Mouse (Mus musculus) gastrocnemius, postnatal 4 days (tissue): ENCODE data around the gene Prrc2c. TPM values are rescaled to one million over a fixed set of nuclear protein-coding genes. Genes with fewer than 3 reads are reported as not detected.
"Not testable (repeated sequence)": the region's sequence is repeated elsewhere in the genome, so short reads cannot be mapped to it uniquely, and the experiment has no call there.

Experiments
- DNase-seq, 2 experiments: peaks; one replicate each; pipeline ENCODE4 v3.0.0; 2021 to 2022; ENCODE audit warnings: low spot score in 2 of 2, mixed read lengths in 2 of 2
- total RNA-seq, 2 experiments: library from RNA; stranded (reverse); gene quantifications; 2 replicates each; pipeline ENCODE4 v1.2.3; 2021

Prrc2c gene
- total RNA-seq, 2 experiments from 2014 or later = 137 to 139 TPM

GRCm38 (mm10) chr1:162697866-162698265 lies 42.5 kb downstream of the Prrc2c start:
- no peak for DNase-seq

- DNase-seq = no peak
Measured at GRCm38 (mm10) chr1:162693721-162694120, 46.6 kb downstream of the Prrc2c start.

GRCm38 (mm10) chr1:162665486-162666174 lies 74.7 kb downstream of the Prrc2c start:
- DNase-seq = peak in 1 of 2 experiments; percentile 31

GRCm38 (mm10) chr1:162664826-162665475 lies 75.4 kb downstream of the Prrc2c start:
- peak; percentile 40 to 79 for DNase-seq

- DNase-seq = peak in 1 of 2 experiments; percentile 45
Measured at GRCm38 (mm10) chr1:162660276-162660860, 80.0 kb downstream of the Prrc2c start.

GRCm38 (mm10) chr1:162658119-162658518 lies 82.2 kb downstream of the Prrc2c start, which contains the start of gene Myocos:
Gene Myocos, minus strand, starts transcription at chr1:162658219.
- DNase-seq = no peak

- DNase-seq = no peak
Measured at GRCm38 (mm10) chr1:162648416-162648815, 91.9 kb downstream of the Prrc2c start.

- DNase-seq = no peak
Measured at GRCm38 (mm10) chr1:162646083-162646686, 94.2 kb downstream of the Prrc2c start.

- peak; percentile 71 to 81 for DNase-seq
Measured at GRCm38 (mm10) chr1:162643752-162644151, 96.6 kb downstream of the Prrc2c start.

- no peak for DNase-seq
Measured at GRCm38 (mm10) chr1:162642591-162642990, 97.8 kb downstream of the Prrc2c start.

- DNase-seq = no peak
Measured at GRCm38 (mm10) chr1:162639861-162640260, 100.5 kb downstream of the Prrc2c start.

GRCm38 (mm10) chr1:162639051-162639750 lies 101.2 kb downstream of the Prrc2c start, which contains the start of gene Myoc:
Gene Myoc, plus strand, starts transcription at chr1:162639155.
- DNase-seq = peak in 1 of 2 experiments; percentile 43

GRCm38 (mm10) chr1:162638535-162638934 lies 101.8 kb downstream of the Prrc2c start:
- DNase-seq = no peak

GRCm38 (mm10) chr1:162636516-162636915 lies 103.8 kb downstream of the Prrc2c start:
- no peak for DNase-seq

- peak in 1 of 2 experiments; percentile 49 for DNase-seq
Measured at GRCm38 (mm10) chr1:162635291-162635931, 104.9 kb downstream of the Prrc2c start.

GRCm38 (mm10) chr1:162628326-162628725 lies 112.0 kb downstream of the Prrc2c start:
- not testable (repeated sequence) for DNase-seq

GRCm38 (mm10) chr1:162627821-162628220 lies 112.5 kb downstream of the Prrc2c start:
- not testable (repeated sequence) for DNase-seq

- DNase-seq = no peak
Measured at GRCm38 (mm10) chr1:162625229-162625628, 115.1 kb downstream of the Prrc2c start.

GRCm38 (mm10) chr1:162623895-162624294 lies 116.5 kb downstream of the Prrc2c start:
- DNase-seq = no peak
